Mouse (Mus musculus): Measurements from ENCODE around the gene Pld6. TPM values are rescaled to one million over a fixed set of nuclear protein-coding genes. Genes with fewer than 3 reads are reported as not detected.
A peak's percentile ranks its signal among the peaks of the same experiment; 100 is the strongest.

Gene Pld6
- total and polyA plus RNA-seq, 3 experiments, result 0.44 to 1.5 (median 0.45) TPM

DNA sequence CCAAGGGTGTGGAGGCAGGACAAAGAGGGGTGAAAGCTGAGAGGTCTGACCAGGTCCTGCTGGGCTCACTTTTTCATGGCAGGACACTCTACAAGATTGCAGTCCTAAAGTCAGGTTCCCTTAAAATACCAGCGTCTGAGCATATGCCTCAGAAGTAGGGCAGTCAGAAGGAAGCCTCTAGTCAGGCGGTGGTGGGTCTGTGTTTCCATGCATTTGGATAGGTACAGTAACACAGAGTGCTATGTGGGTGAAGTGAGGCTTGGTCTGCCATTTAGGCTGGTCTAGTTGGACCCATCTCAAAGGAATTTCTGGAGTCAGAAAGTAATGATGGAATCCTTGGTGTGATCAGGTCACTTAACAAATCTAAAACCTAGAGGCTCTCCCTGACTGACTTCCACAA lies 18.1 kb downstream of the Pld6 start:
- H3K27ac ChIP-seq, result no peak overlapping the region
- H3K79me2 ChIP-seq (replicated peaks; ENCODE audit: control insufficient read depth, insufficient read depth, low read length), result no peaks in the 10 kb centered on the region
- no peak for DNase-seq
- no peak overlapping the region for H3K9ac ChIP-seq (ENCODE audit: low read depth, low read length)
- peaks cover 3% of the 10 kb centered on the region; the same call in 1 of the 2 replicates for H3K4me1 ChIP-seq (ENCODE audit: control insufficient read depth, insufficient read depth, low read length)
- no peak overlapping the region for H3K4me3 ChIP-seq
- no peak for TF ChIP-seq EP300 (IDR thresholded peaks at IDR 0.05; ENCODE audit: insufficient read depth, low read depth, low read length)
- no peak for TF ChIP-seq POLR2A (IDR thresholded peaks at IDR 0.05; ENCODE audit: insufficient read depth, low read depth, low read length)
- TF ChIP-seq CTCF (IDR thresholded peaks at IDR 0.05), result no peak
- intact Hi-C loops (cut with DNase I), result no loop called here
- H3K36me3 ChIP-seq (ENCODE audit: control insufficient read depth, insufficient read depth, low read length), result peaks cover 5% of the 10 kb centered on the region
- H3K27me3 ChIP-seq (ENCODE audit: control insufficient read depth, insufficient read depth, low read length), result no peaks in the 10 kb centered on the region
- 73% methylated on average over 2 of the region's 2 CpGs for WGBS

DNA sequence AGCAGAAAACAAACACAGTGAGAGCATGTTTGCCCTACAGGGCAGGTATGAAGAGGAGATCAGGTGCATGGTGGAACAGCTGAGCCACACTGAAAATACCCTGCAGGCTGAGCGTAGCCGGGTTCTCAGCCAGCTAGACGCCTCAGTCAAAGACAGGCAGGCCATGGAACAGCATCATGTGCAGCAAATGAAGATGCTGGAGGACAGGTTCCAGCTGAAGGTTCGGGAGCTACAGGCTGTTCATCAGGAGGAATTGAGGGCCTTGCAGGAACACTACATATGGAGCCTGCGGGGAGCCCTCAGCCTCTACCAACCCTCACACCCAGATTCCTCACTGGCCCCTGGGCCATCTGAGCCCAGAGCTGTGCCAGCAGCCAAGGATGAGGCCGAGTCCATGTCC lies 26.6 kb downstream of the Pld6 start:
- intact Hi-C loops (cut with DNase I), result no loop called here
- no peaks in the 10 kb centered on the region for H3K79me2 ChIP-seq (replicated peaks; ENCODE audit: control insufficient read depth, insufficient read depth, low read length)

DNA sequence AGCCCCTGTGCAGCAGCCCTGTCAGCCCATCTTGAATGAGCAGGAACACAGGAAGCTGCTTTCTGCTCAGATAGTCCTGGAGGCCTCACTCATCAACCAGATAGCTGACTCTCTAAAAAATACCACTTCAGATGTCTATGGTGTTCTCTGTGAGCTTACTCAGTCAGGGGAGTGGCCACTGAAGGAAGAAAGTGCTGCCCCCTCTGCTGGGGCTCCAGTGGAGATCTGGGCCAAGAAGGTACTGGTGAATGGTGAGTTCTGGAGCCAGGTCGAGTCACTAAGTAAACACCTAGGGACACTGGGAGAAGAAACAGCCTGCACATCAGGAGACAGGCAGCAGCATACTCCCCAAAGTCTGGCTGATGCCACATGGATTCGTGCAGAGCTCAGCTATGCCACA lies 27.8 kb downstream of the Pld6 start:
- peaks cover 16% of the 10 kb centered on the region for H3K36me3 ChIP-seq (ENCODE audit: control insufficient read depth, insufficient read depth, low read length)
- H3K79me2 ChIP-seq (replicated peaks; ENCODE audit: control insufficient read depth, insufficient read depth, low read length), result no peaks in the 10 kb centered on the region
- no peak for TF ChIP-seq CTCF (IDR thresholded peaks at IDR 0.05)
- TF ChIP-seq EP300 (IDR thresholded peaks at IDR 0.05; ENCODE audit: insufficient read depth, low read depth, low read length), result no peak
- no peak for TF ChIP-seq POLR2A (IDR thresholded peaks at IDR 0.05; ENCODE audit: insufficient read depth, low read depth, low read length)
- H3K27me3 ChIP-seq (ENCODE audit: control insufficient read depth, insufficient read depth, low read length), result no peaks in the 10 kb centered on the region
- no peak overlapping the region for H3K9ac ChIP-seq (ENCODE audit: low read depth, low read length)
- H3K27ac ChIP-seq, result peak overlapping the region; percentile 51
- peaks cover 16% of the 10 kb centered on the region for H3K4me1 ChIP-seq (ENCODE audit: control insufficient read depth, insufficient read depth, low read length)
- intact Hi-C loops (cut with DNase I), result loop anchor here (10.0 kb wide), 1 partner anchor 235 kb away; the partner anchor contains the start of gene Zkscan17
- DNase-seq, result no peak
- 53% methylated on average over 2 of the region's 2 CpGs for WGBS
- H3K4me3 ChIP-seq, result no peak overlapping the region

More for the DNA sequence above, 26.6 kb downstream of the Pld6 start:
- no peak for DNase-seq
- TF ChIP-seq EP300 (IDR thresholded peaks at IDR 0.05; ENCODE audit: insufficient read depth, low read depth, low read length), result no peak
- no peak for TF ChIP-seq POLR2A (IDR thresholded peaks at IDR 0.05; ENCODE audit: insufficient read depth, low read depth, low read length)
- TF ChIP-seq CTCF (IDR thresholded peaks at IDR 0.05), result no peak
- 95% methylated on average over 6 of the region's 6 CpGs for WGBS
- Histone ChIP-seq H3K4me3 (no peak overlapping the region), H3K4me1 (ENCODE audit: control insufficient read depth, insufficient read depth, low read length) (peaks cover 16% of the 10 kb centered on the region), H3K27me3 (ENCODE audit: control insufficient read depth, insufficient read depth, low read length) (no peaks in the 10 kb centered on the region), H3K27ac (no peak overlapping the region), H3K9ac (ENCODE audit: low read depth, low read length) (no peak overlapping the region), H3K36me3 (ENCODE audit: control insufficient read depth, insufficient read depth, low read length) (peaks cover 16% of the 10 kb centered on the region)

DNA sequence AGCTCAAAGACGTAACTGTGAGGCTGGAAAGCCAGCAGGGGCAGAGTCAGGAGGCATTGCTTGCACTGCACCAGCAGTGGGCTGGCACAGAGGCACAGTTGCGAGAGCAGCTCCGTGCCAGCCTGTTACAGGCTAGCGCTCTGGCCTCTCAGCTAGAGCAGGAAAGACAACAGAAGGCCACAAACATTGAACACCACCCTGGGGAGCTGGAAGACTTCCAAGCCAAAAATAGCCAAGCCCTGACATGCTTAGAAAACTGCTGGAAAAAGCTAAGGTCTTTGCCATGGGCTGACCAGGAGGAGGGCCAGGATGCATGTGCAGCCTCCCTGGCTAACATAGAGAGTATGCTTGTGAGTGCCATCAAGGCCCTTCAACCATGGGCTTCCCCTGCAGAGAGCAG lies 28.3 kb downstream of the Pld6 start:
- H3K79me2 ChIP-seq (replicated peaks; ENCODE audit: control insufficient read depth, insufficient read depth, low read length), result no peaks in the 10 kb centered on the region
- peaks cover 16% of the 10 kb centered on the region for H3K4me1 ChIP-seq (ENCODE audit: control insufficient read depth, insufficient read depth, low read length)
- intact Hi-C loops (cut with DNase I), result loop anchor here (10.0 kb wide), 1 partner anchor 234 kb away; the partner anchor contains the start of gene Zkscan17
- 3% methylated on average over 4 of the region's 4 CpGs for WGBS
- peak; percentile 64 to 74 for DNase-seq
- H3K36me3 ChIP-seq (ENCODE audit: control insufficient read depth, insufficient read depth, low read length), result peaks cover 16% of the 10 kb centered on the region
- no peak overlapping the region for H3K9ac ChIP-seq (ENCODE audit: low read depth, low read length)
- H3K4me3 ChIP-seq, result no peak overlapping the region
- H3K27ac ChIP-seq, result peak overlapping the region; percentile 51
- TF ChIP-seq CTCF (IDR thresholded peaks at IDR 0.05) (peak; percentile 25; the same call in 1 of the 2 replicates), POLR2A (IDR thresholded peaks at IDR 0.05; ENCODE audit: insufficient read depth, low read depth, low read length) (no peak)
- H3K27me3 ChIP-seq (ENCODE audit: control insufficient read depth, insufficient read depth, low read length), result no peaks in the 10 kb centered on the region

DNA sequence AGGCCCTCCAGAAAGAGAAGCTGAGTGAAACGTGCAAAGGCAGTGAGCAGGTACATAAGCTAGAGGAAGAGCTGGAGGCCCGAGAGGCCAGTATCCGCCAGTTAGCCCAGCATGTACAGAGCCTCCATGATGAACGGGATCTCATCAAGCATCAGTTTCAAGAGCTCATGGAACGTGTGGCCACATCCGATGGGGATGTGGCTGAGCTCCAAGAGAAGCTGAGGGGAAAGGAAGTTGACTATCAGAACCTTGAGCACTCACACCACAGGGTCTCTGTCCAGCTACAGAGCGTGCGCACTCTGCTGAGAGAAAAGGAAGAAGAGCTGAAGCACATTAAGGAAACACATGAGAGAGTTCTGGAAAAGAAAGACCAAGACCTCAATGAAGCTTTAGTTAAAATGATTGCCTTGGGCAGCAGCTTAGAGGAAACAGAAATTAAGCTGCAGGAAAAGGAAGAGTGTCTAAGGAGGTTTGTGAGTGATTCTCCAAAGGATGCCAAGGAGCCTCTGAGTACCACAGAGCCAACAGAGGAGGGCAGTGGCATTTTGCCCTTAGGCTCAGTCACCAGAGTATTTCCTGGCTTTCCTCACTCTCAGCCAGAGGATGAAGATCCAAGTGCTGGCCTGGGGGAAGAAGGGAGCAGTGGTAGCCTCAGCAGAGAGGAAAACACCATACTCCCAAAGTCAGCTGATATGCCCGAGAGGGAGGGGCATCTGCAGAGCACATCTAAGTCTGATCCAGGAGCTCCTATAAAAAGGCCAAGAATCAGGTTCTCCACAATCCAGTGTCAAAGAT lies 29.1 kb downstream of the Pld6 start:
- H3K36me3 ChIP-seq (ENCODE audit: control insufficient read depth, insufficient read depth, low read length), result peaks cover 16% of the 10 kb centered on the region
- H3K27ac ChIP-seq, result peak overlapping the region; percentile 51
- H3K4me1 ChIP-seq (ENCODE audit: control insufficient read depth, insufficient read depth, low read length), result peaks cover 16% of the 10 kb centered on the region
- no peaks in the 10 kb centered on the region for H3K79me2 ChIP-seq (replicated peaks; ENCODE audit: control insufficient read depth, insufficient read depth, low read length)
- no peak overlapping the region for H3K9ac ChIP-seq (ENCODE audit: low read depth, low read length)
- no peak for DNase-seq
- no peaks in the 10 kb centered on the region for H3K27me3 ChIP-seq (ENCODE audit: control insufficient read depth, insufficient read depth, low read length)
- intact Hi-C loops (cut with DNase I), result loop anchor here (10.0 kb wide), 1 partner anchor 234 kb away; the partner anchor contains the start of gene Zkscan17
- TF ChIP-seq POLR2A (IDR thresholded peaks at IDR 0.05; ENCODE audit: insufficient read depth, low read depth, low read length) (no peak), CTCF (IDR thresholded peaks at IDR 0.05) (no peak), EP300 (IDR thresholded peaks at IDR 0.05; ENCODE audit: insufficient read depth, low read depth, low read length) (no peak)
- H3K4me3 ChIP-seq, result no peak overlapping the region
- 40% methylated on average over 9 of the region's 9 CpGs for WGBS

DNA sequence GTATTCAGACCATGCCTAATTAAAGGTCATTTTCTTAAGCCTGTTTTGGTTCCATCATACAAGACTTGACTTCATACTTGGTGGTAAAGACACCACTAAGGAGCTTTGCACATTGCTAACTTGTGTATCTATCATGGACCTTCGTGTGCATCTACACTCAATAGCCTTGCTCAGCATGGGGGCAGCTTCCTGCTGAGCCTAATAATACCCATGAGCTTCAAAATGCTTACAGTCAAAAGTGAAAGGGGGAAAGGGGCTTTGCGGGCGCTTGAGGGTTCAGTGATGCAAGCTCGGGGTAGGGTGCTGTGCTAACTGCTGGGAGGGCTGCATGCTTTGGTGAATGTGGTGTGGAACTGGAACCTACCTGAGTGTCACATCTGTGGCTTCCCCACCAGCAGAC lies 31.1 kb downstream of the Pld6 start:
- no peaks in the 10 kb centered on the region for H3K27me3 ChIP-seq (ENCODE audit: control insufficient read depth, insufficient read depth, low read length)
- no peak overlapping the region for H3K4me3 ChIP-seq
- no peak overlapping the region for H3K27ac ChIP-seq
- no peak overlapping the region for H3K9ac ChIP-seq (ENCODE audit: low read depth, low read length)
- 84% methylated on average over 4 of the region's 4 CpGs for WGBS
- no peaks in the 10 kb centered on the region; the same call in 1 of the 2 replicates for H3K79me2 ChIP-seq (replicated peaks; ENCODE audit: control insufficient read depth, insufficient read depth, low read length)
- peaks cover 16% of the 10 kb centered on the region for H3K4me1 ChIP-seq (ENCODE audit: control insufficient read depth, insufficient read depth, low read length)
- H3K36me3 ChIP-seq (ENCODE audit: control insufficient read depth, insufficient read depth, low read length), result peaks cover 16% of the 10 kb centered on the region
- intact Hi-C loops (cut with DNase I), result loop anchor here (10.0 kb wide), 1 partner anchor 232 kb away; the partner anchor contains the start of gene Zkscan17
- no peak for DNase-seq
- no peak for TF ChIP-seq POLR2A (IDR thresholded peaks at IDR 0.05; ENCODE audit: insufficient read depth, low read depth, low read length)
- no peak for TF ChIP-seq EP300 (IDR thresholded peaks at IDR 0.05; ENCODE audit: insufficient read depth, low read depth, low read length)

Data from heart, adult 2 months (tissue).